Mouse (Mus musculus): Measurements from ENCODE around the gene Slc30a7. TPM values are rescaled to one million over a fixed set of nuclear protein-coding genes. Genes with fewer than 3 reads are reported as not detected.

The Slc30a7 gene
- polyA plus RNA-seq, 1 experiment from 2014 or later, result 21.0 TPM

GRCm38 (mm10) chr3:116016116-116016515 lies 8.9 kb upstream of the Slc30a7 start:
- 93% methylated on average over 13 of the region's 13 CpGs for WGBS
- no peak overlapping the region for H3K27ac ChIP-seq
- no peak overlapping the region for H3K4me3 ChIP-seq
- no peak for DNase-seq (ENCODE audit: low spot score)
- no peaks in the 10 kb centered on the region for H3K27me3 ChIP-seq (ENCODE audit: insufficient read depth, poor library complexity, severe bottlenecking)
- H3K9me3 ChIP-seq, result no peaks in the 10 kb centered on the region
- H3K36me3 ChIP-seq, result no peaks in the 10 kb centered on the region
- no peaks in the 10 kb centered on the region for H3K4me1 ChIP-seq (replicated peaks)

GRCm38 (mm10) chr3:116014901-116015300 lies 7.7 kb upstream of the Slc30a7 start:
- no peak for DNase-seq (ENCODE audit: low spot score)
- Histone ChIP-seq H3K9me3 (no peaks in the 10 kb centered on the region), H3K27me3 (ENCODE audit: insufficient read depth, poor library complexity, severe bottlenecking) (no peaks in the 10 kb centered on the region), H3K4me1 (replicated peaks) (peaks cover 2% of the 10 kb centered on the region; the same call in 1 of the 2 replicates), H3K4me3 (no peak overlapping the region), H3K36me3 (no peaks in the 10 kb centered on the region), H3K27ac (no peak overlapping the region)
- 94% methylated on average over 6 of the region's 6 CpGs for WGBS

- peaks cover 8% of the 10 kb centered on the region for H3K36me3 ChIP-seq
- peaks cover 36% of the 10 kb centered on the region for H3K4me1 ChIP-seq (replicated peaks)
- 91% methylated on average over 17 of the region's 17 CpGs for WGBS
- no peak for DNase-seq (ENCODE audit: low spot score)
- H3K27ac ChIP-seq, result no peak overlapping the region
- no peaks in the 10 kb centered on the region for H3K27me3 ChIP-seq (ENCODE audit: insufficient read depth, poor library complexity, severe bottlenecking)
- no peaks in the 10 kb centered on the region for H3K9me3 ChIP-seq
- H3K4me3 ChIP-seq, result no peak overlapping the region; the same call in 1 of the 2 replicates
These were observed 2.6 kb upstream of the Slc30a7 start for GRCm38 (mm10) chr3:116009622-116010344.

- under 1% methylated on average over 12 of the region's 12 CpGs for WGBS
- peak overlapping the region; percentile 92 for H3K27ac ChIP-seq
- peaks cover 22% of the 10 kb centered on the region for H3K36me3 ChIP-seq
- H3K27me3 ChIP-seq (ENCODE audit: insufficient read depth, poor library complexity, severe bottlenecking), result no peaks in the 10 kb centered on the region
- H3K4me1 ChIP-seq (replicated peaks), result peaks cover 36% of the 10 kb centered on the region
- H3K4me3 ChIP-seq, result peak overlapping the region; percentile 91
- no peaks in the 10 kb centered on the region for H3K9me3 ChIP-seq
- peak; percentile 78 for DNase-seq (ENCODE audit: low spot score)
These were observed 785 bp upstream of the Slc30a7 start for GRCm38 (mm10) chr3:116007941-116008440.

- WGBS, result 8% methylated on average over 12 of the region's 12 CpGs
- no peaks in the 10 kb centered on the region for H3K9me3 ChIP-seq
- H3K27me3 ChIP-seq (ENCODE audit: insufficient read depth, poor library complexity, severe bottlenecking), result no peaks in the 10 kb centered on the region
- H3K27ac ChIP-seq, result peak overlapping the region; percentile 92
- peaks cover 36% of the 10 kb centered on the region for H3K4me1 ChIP-seq (replicated peaks)
- H3K4me3 ChIP-seq, result peak overlapping the region; percentile 91
- DNase-seq (ENCODE audit: low spot score), result no peak
- H3K36me3 ChIP-seq, result peaks cover 29% of the 10 kb centered on the region
These were observed 775 bp downstream of the Slc30a7 start for GRCm38 (mm10) chr3:116006284-116006977.

- DNase-seq (ENCODE audit: low spot score), result no peak
- Histone ChIP-seq H3K4me3 (no peak overlapping the region), H3K4me1 (replicated peaks) (0 out of 2 replicates have a peak, but pooled peaks cover 4% of the 10 kb centered on the region), H3K27me3 (ENCODE audit: insufficient read depth, poor library complexity, severe bottlenecking) (no peaks in the 10 kb centered on the region), H3K36me3 (peaks cover 48% of the 10 kb centered on the region), H3K9me3 (0 out of 2 replicates have a peak, but pooled peaks cover 4% of the 10 kb centered on the region), H3K27ac (no peak overlapping the region)
- 95% methylated on average over 5 of the region's 5 CpGs for WGBS
These were observed 10.3 kb downstream of the Slc30a7 start for GRCm38 (mm10) chr3:115996929-115997328.

GRCm38 (mm10) chr3:115993025-115993424 lies 14.2 kb downstream of the Slc30a7 start:
- 0 out of 2 replicates have a peak, but pooled peaks cover 2% of the 10 kb centered on the region for H3K9me3 ChIP-seq
- H3K27ac ChIP-seq, result no peak overlapping the region
- WGBS, result 81% methylated on average over 10 of the region's 10 CpGs
- H3K4me3 ChIP-seq, result no peak overlapping the region
- no peak for DNase-seq (ENCODE audit: low spot score)
- 0 out of 2 replicates have a peak, but pooled peaks cover 4% of the 10 kb centered on the region for H3K4me1 ChIP-seq (replicated peaks)
- peaks cover 50% of the 10 kb centered on the region for H3K36me3 ChIP-seq
- no peaks in the 10 kb centered on the region for H3K27me3 ChIP-seq (ENCODE audit: insufficient read depth, poor library complexity, severe bottlenecking)

GRCm38 (mm10) chr3:115992588-115992987 lies 14.6 kb downstream of the Slc30a7 start:
- no peak for DNase-seq (ENCODE audit: low spot score)
- no peaks in the 10 kb centered on the region for H3K27me3 ChIP-seq (ENCODE audit: insufficient read depth, poor library complexity, severe bottlenecking)
- no peak overlapping the region for H3K27ac ChIP-seq
- H3K36me3 ChIP-seq, result peaks cover 49% of the 10 kb centered on the region
- no peaks in the 10 kb centered on the region for H3K9me3 ChIP-seq
- H3K4me3 ChIP-seq, result no peak overlapping the region
- H3K4me1 ChIP-seq (replicated peaks), result 0 out of 2 replicates have a peak, but pooled peaks cover 4% of the 10 kb centered on the region
- 90% methylated on average over 4 of the region's 4 CpGs for WGBS

GRCm38 (mm10) chr3:115992103-115992502 lies 15.1 kb downstream of the Slc30a7 start:
- Histone ChIP-seq H3K4me3 (no peak overlapping the region), H3K4me1 (replicated peaks) (0 out of 2 replicates have a peak, but pooled peaks cover 4% of the 10 kb centered on the region), H3K27ac (no peak overlapping the region), H3K27me3 (ENCODE audit: insufficient read depth, poor library complexity, severe bottlenecking) (no peaks in the 10 kb centered on the region), H3K36me3 (peaks cover 49% of the 10 kb centered on the region), H3K9me3 (no peaks in the 10 kb centered on the region)
- 97% methylated on average over 4 of the region's 4 CpGs for WGBS
- DNase-seq (ENCODE audit: low spot score), result no peak

GRCm38 (mm10) chr3:115985183-115985892 lies 21.9 kb downstream of the Slc30a7 start:
- Histone ChIP-seq H3K4me3 (no peak overlapping the region), H3K27ac (no peak overlapping the region), H3K36me3 (peaks cover 85% of the 10 kb centered on the region), H3K9me3 (no peaks in the 10 kb centered on the region), H3K4me1 (replicated peaks) (no peaks in the 10 kb centered on the region), H3K27me3 (ENCODE audit: insufficient read depth, poor library complexity, severe bottlenecking) (no peaks in the 10 kb centered on the region)
- DNase-seq (ENCODE audit: low spot score), result no peak
- WGBS, result 88% methylated on average over 9 of the region's 9 CpGs

GRCm38 (mm10) chr3:115984653-115985052 lies 22.6 kb downstream of the Slc30a7 start:
- no peaks in the 10 kb centered on the region for H3K27me3 ChIP-seq (ENCODE audit: insufficient read depth, poor library complexity, severe bottlenecking)
- no peak overlapping the region for H3K4me3 ChIP-seq
- DNase-seq (ENCODE audit: low spot score), result no peak
- peaks cover 82% of the 10 kb centered on the region for H3K36me3 ChIP-seq
- no peaks in the 10 kb centered on the region for H3K4me1 ChIP-seq (replicated peaks)
- no peak overlapping the region for H3K27ac ChIP-seq
- WGBS, result 96% methylated on average over 9 of the region's 9 CpGs
- no peaks in the 10 kb centered on the region for H3K9me3 ChIP-seq

GRCm38 (mm10) chr3:115983217-115983616 lies 24.0 kb downstream of the Slc30a7 start:
- 94% methylated on average over 8 of the region's 8 CpGs for WGBS
- Histone ChIP-seq H3K27ac (no peak overlapping the region), H3K4me1 (replicated peaks) (no peaks in the 10 kb centered on the region), H3K4me3 (no peak overlapping the region), H3K27me3 (ENCODE audit: insufficient read depth, poor library complexity, severe bottlenecking) (no peaks in the 10 kb centered on the region), H3K9me3 (no peaks in the 10 kb centered on the region), H3K36me3 (peaks cover 73% of the 10 kb centered on the region)
- DNase-seq (ENCODE audit: low spot score), result no peak
